Mouse (Mus musculus): Measurements from ENCODE around the gene Olfr1336.
"Not testable (repeated sequence)": the region's sequence is repeated elsewhere in the genome, so short reads cannot be mapped to it uniquely, and the experiment has no call there.

Gene Olfr1336

GRCm38 (mm10) chr7:6455868-6456267 is at the start of gene Olfr1336:
Olfr1336 (plus strand) TSS chr7:6456168.
- DNase-seq (ENCODE audit: low spot score in 2 of 2), result no peak

DNA sequence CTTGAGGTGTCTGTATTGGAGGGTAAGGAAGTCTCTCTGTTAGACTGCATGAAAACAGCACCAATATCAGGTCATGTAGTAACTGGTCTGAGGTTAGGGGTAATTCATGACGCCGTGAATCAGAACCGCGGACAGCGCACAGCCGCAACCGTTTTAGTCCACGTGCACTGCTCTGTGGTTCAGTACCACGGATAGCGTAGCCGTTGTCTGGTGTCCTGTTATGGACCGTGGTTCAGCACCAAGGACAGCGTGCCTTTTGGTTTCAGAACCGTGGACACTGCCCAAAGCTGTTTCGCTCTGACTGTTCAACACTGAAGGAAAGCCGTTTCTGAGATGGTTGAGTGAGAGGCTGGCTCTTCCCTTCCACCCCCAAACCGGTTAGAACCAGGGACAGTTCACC is 45.9 kb upstream of the Olfr1336 start, which contains the start of gene Gm20715:
TSS of gene Gm20715 (plus strand) at position 235 of the 400 bp plus-strand sequence.
- peak in 1 of 2 experiments; percentile 73 for DNase-seq (ENCODE audit: low spot score in 2 of 2)

- peak in 1 of 2 experiments; percentile 28 for DNase-seq (ENCODE audit: low spot score in 2 of 2)
Observed at GRCm38 (mm10) chr7:6414626-6415441, 41.1 kb upstream of the Olfr1336 start.

DNA sequence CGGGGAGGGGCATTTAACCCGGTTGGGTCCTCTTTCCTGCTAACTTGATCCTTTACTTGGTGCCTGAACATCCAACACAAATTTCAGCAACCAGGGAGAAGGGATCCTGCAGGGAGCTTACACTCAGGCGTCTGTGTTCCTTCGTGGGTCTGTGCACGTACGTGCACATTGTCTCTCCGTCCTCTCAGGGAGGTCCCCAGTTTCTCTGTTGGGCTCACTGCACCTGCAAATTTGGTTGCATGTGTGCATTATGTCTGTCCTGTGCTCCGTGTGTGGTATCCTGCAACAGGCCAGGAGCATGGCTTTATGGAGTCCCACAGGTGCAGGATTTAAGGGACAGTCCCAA is 40.6 kb upstream of the Olfr1336 start:
- DNase-seq (ENCODE audit: low spot score in 2 of 2), result no peak

DNA sequence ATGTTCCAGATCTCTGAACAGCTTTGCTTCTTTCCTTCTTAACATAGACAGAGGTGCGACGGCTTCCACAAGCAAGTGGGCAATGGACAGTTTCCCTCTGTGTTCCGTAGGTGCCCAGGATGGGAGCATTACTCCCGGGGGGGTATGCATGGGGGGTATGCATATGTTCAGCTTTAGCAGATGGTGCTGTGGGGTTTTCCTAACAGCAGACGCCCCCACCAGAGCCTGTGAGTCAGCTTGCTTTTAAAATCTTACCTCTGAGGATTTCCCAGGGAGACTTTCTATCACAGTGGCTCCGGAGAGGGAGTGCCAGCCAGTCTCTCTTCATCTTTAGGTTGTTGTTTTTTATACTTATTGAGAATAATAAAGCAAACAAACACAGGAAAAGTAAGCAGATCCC is 36.1 kb upstream of the Olfr1336 start:
- DNase-seq (ENCODE audit: low spot score in 2 of 2), result peak in 1 of 2 experiments; percentile 40

DNA sequence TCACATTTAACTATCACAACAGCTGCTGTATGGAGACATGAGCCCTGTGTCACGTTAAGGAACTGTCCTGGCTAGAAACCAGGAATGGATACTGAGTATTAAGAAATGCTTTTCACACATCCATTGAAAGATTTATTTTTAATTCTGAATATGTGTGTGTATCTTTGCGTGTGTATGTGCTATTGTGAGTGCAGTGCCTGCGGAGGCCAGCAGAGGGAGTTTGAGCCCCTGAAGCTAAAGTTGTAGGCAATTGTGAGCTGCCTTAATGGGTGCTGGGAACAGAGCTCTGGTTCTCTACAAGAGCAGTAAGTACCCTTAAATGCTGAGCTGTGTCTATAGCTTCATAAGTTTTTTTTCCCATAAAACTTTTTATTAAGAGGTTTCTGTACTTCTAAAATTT is 26.6 kb upstream of the Olfr1336 start:
- DNase-seq (ENCODE audit: low spot score in 2 of 2), result no peak

DNA sequence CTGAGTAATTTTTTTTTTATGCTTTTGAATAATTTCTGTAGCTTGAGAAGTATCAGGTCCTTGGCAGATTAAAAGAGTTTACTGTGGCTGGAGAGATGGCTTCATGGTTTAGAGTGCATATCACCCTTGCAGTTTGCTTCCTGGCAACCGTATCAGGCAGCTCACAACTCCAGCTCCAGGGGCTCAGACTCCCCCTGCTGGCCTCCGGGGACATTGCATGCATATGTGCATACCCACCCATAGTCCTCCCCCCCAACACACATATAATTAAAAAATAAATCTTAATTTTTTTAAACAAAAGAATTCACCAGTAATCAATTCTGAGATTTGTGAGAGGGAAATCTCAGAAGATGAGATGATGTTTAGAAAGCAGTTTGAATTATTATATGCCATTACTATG is 25.6 kb upstream of the Olfr1336 start:
- no peak for DNase-seq (ENCODE audit: low spot score in 2 of 2)

- no peak for DNase-seq (ENCODE audit: low spot score in 2 of 2)
Observed at GRCm38 (mm10) chr7:6438388-6438787, 17.6 kb upstream of the Olfr1336 start, which contains the start of gene Olfr1344. Olfr1344 (plus strand) TSS chr7:6438688.

DNA sequence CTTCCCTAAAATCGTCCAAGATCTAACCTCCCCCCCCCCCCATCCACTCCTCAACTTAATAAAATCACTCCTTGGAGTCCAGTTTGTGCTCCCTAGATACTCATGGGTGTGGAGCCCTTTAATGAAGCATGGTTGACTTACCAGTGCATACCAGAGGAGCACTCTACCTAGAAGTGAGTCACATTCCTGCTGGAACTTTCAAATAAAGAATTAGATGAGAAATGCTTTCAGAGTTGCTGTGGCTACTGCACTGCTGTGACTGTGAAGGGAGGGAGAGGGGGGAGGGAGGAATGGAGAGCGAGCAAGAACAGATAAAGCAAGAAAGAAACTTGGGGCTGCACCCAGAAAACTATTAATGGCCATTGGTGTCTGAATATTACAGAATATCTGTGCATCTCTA is 14.8 kb upstream of the Olfr1336 start:
- no peak for DNase-seq (ENCODE audit: low spot score in 2 of 2)

DNA sequence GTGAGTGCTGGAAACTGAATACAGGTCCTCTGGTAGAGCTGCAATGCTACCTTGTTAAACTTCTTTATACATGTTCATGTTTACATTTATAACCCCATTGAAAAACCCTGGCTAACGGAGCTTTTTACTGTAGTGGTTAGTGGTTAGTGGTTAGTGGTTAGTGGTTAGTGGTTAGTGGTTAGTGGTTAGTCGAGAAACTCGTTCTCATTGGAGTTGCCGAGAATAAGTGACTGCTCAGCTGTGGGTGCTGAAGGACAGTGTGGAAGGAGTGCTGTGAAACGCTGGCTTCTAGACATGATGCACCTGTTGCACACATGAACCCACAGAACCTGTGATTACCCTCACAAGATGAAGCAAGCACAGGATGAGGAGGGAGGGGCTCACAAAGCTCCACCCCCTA is 8.2 kb upstream of the Olfr1336 start:
- DNase-seq (ENCODE audit: low spot score in 2 of 2), result no peak

GRCm38 (mm10) chr7:6456399-6456798 is 431 bp downstream of the Olfr1336 start:
- no peak for DNase-seq (ENCODE audit: low spot score in 2 of 2)

GRCm38 (mm10) chr7:6466951-6467350 is 11.0 kb downstream of the Olfr1336 start, which contains the start of gene Olfr1346:
Olfr1346 (plus strand) TSS chr7:6467101.
- DNase-seq (ENCODE audit: low spot score in 2 of 2), result no peak

GRCm38 (mm10) chr7:6477633-6478032 is 21.7 kb downstream of the Olfr1336 start:
- DNase-seq (ENCODE audit: low spot score in 2 of 2), result not testable (repeated sequence)

DNA sequence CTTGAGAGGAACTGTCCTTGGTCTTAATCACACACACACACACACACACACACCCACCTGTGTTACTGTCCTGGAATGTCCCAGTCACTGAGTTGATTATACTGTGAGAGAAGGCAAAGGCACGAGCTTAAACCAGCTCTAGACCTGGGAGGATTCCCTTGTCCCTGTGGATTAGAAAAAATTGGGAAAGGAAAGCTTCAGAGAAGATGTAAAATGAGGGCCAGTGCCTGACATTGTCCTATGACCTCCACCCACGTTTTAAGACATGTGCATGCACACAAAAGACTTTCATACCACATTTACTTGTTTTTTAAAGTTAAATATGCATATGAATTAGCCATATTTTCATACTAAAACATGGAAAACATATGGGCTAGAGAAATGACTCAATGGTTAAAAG is 30.9 kb downstream of the Olfr1336 start, which contains the start of gene Olfr5:
TSS of gene Olfr5 (minus strand) at position 101 of the 400 bp plus-strand sequence.
- DNase-seq (ENCODE audit: low spot score in 2 of 2), result no peak

GRCm38 (mm10) chr7:6499655-6500054 is 43.7 kb downstream of the Olfr1336 start, which contains the start of gene Olfr1347:
Olfr1347 (minus strand) TSS chr7:6499755.
- DNase-seq (ENCODE audit: low spot score in 2 of 2), result no peak

DNA sequence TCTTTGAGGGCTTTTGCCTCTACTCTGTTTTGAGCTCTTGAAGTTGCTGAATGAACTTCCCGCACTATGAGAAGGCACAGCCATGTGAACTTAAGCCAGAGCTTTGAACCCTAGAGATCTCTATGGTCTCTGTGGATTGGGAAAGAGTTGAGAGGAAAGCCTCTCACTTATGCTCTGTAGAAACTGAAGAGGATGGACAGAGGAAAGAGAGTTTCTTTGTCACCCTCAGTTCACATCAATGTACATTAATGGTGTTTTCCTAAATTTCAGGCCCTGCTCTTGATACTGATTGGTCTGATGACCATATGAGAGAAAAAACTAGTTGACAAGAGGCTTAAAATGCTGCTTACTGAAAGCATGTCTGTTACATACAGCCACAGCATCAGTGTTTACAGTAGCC is 52.7 kb downstream of the Olfr1336 start, which contains the start of gene Olfr1348:
TSS of gene Olfr1348 (minus strand) at position 101 of the 400 bp plus-strand sequence.
- no peak for DNase-seq (ENCODE audit: low spot score in 2 of 2)
